Comparison of ENCODE assay signal across 10 mouse cellular contexts in genomic region chr12:45443512-45444190, GRCm38 (mm10).
DNase-seq lines count a peak whose midpoint lies in the region; ATAC-seq and TF ChIP-seq lines count a peak whose summit lies in the region.
"Had no signal": no experiment of that assay in that cellular context is flagged by ENCODE, and none has a peak within 500 bp of the region (broad histone marks: within the 10 kb centered on the region; RNA-seq: fewer than 3 reads in every experiment).

No protein-coding gene starts in this region.

- DNase-seq in liver, postnatal 0 days = no peak
- no peak for DNase-seq in liver, embryonic 11.5 days (ENCODE audit: low spot score)
- DNase-seq in adrenal gland, adult 8-10 months = peak; percentile 12
- DNase-seq in forebrain, embryonic 14.5 days (ENCODE audit: low spot score) = peak; percentile 84
- peak; percentile 55 for DNase-seq in kidney, postnatal 14 days
- DNase-seq in thymus, postnatal 36 days = no peak
- DNase-seq in urinary bladder, postnatal 25 days (ENCODE audit: low spot score) = no peak

- no peaks in the 10 kb centered on the region for H3K36me3 ChIP-seq in liver, postnatal 0 days (replicated peaks; ENCODE audit: insufficient read depth, low read length)
- H3K36me3 ChIP-seq in liver, embryonic 11.5 days (ENCODE audit: control insufficient read depth, insufficient read depth, low read length) = no peaks in the 10 kb centered on the region
- H3K36me3 ChIP-seq in forebrain, embryonic 14.5 days (ENCODE audit: control insufficient read depth, insufficient read depth, low read length) = no peaks in the 10 kb centered on the region
- no peaks in the 10 kb centered on the region for H3K36me3 ChIP-seq in midbrain, embryonic 15.5 days (replicated peaks)
- H3K36me3 ChIP-seq: embryonic facial prominence, embryonic 15.5 days; liver, embryonic 15.5 days had no signal

- H3K4me2 ChIP-seq in liver, postnatal 0 days (ENCODE audit: low read depth, low read length) = no peak overlapping the region
- H3K4me2 ChIP-seq in liver, embryonic 11.5 days = no peak overlapping the region
- H3K4me2 ChIP-seq in forebrain, embryonic 14.5 days (ENCODE audit: low read length) = no peak overlapping the region
- H3K4me2 ChIP-seq in midbrain, embryonic 15.5 days = no peak overlapping the region
- H3K4me2 ChIP-seq: embryonic facial prominence, embryonic 15.5 days; liver, embryonic 15.5 days had no signal

- no peaks in the 10 kb centered on the region for H3K9me3 ChIP-seq in liver, postnatal 0 days (ENCODE audit: low read length)
- H3K9me3 ChIP-seq in liver, embryonic 11.5 days (ENCODE audit: control insufficient read depth, low read length) = no peaks in the 10 kb centered on the region
- H3K9me3 ChIP-seq in forebrain, embryonic 14.5 days (replicated peaks; ENCODE audit: control insufficient read depth, low read length) = no peaks in the 10 kb centered on the region
- no peaks in the 10 kb centered on the region for H3K9me3 ChIP-seq in midbrain, embryonic 15.5 days
- H3K9me3 ChIP-seq: embryonic facial prominence, embryonic 15.5 days; liver, embryonic 15.5 days had no signal

- peak; percentile 62 for TF ChIP-seq CTCF in liver, postnatal 0 days (IDR thresholded peaks at IDR 0.05; ENCODE audit: low read depth)

- peak; percentile 36; the same call in 1 of the 2 replicates for ATAC-seq in liver, postnatal 0 days
- no peak for ATAC-seq in liver, embryonic 11.5 days (replicated peaks; ENCODE audit: low FRiP score)
- peak; percentile 73 for ATAC-seq in forebrain, embryonic 14.5 days
- peak; percentile 87 for ATAC-seq in midbrain, embryonic 15.5 days (replicated peaks)

- H3K4me1 ChIP-seq in liver, postnatal 0 days (ENCODE audit: insufficient read depth) = no peaks in the 10 kb centered on the region
- no peaks in the 10 kb centered on the region for H3K4me1 ChIP-seq in liver, embryonic 11.5 days (replicated peaks; ENCODE audit: control insufficient read depth, insufficient read depth, low read length)
- no peaks in the 10 kb centered on the region for H3K4me1 ChIP-seq in forebrain, embryonic 14.5 days (ENCODE audit: control insufficient read depth, insufficient read depth, low read length)
- H3K4me1 ChIP-seq in midbrain, embryonic 15.5 days = no peaks in the 10 kb centered on the region
- H3K4me1 ChIP-seq: embryonic facial prominence, embryonic 15.5 days; liver, embryonic 15.5 days had no signal

- H3K27ac ChIP-seq in liver, postnatal 0 days (ENCODE audit: low read depth) = no peak overlapping the region
- H3K27ac ChIP-seq in liver, embryonic 11.5 days (ENCODE audit: low read depth, low read length) = no peak overlapping the region
- no peak overlapping the region for H3K27ac ChIP-seq in forebrain, embryonic 14.5 days (ENCODE audit: low read depth, low read length)
- no peak overlapping the region for H3K27ac ChIP-seq in midbrain, embryonic 15.5 days
- H3K27ac ChIP-seq: embryonic facial prominence, embryonic 15.5 days; liver, embryonic 15.5 days had no signal

- 52% methylated on average over 8 of the region's 8 CpGs for WGBS in liver, postnatal 0 days (ENCODE audit: insufficient replicate concordance)
- 57% methylated on average over 8 of the region's 8 CpGs for WGBS in liver, embryonic 11.5 days
- WGBS in forebrain, embryonic 14.5 days = 64% methylated on average over 8 of the region's 8 CpGs
- WGBS in midbrain, embryonic 15.5 days = 57% methylated on average over 8 of the region's 8 CpGs

- no peak for TF ChIP-seq EP300 in liver, postnatal 0 days (IDR thresholded peaks at IDR 0.05; ENCODE audit: low read depth)

- no peak overlapping the region for H3K9ac ChIP-seq in liver, postnatal 0 days (replicated peaks)
- no peak overlapping the region for H3K9ac ChIP-seq in liver, embryonic 11.5 days (ENCODE audit: low read depth, low read length)
- H3K9ac ChIP-seq in forebrain, embryonic 14.5 days (ENCODE audit: low read length) = no peak overlapping the region
- H3K9ac ChIP-seq in midbrain, embryonic 15.5 days = no peak overlapping the region
- H3K9ac ChIP-seq: embryonic facial prominence, embryonic 15.5 days; liver, embryonic 15.5 days had no signal

- H3K4me3 ChIP-seq in liver, postnatal 0 days (ENCODE audit: low read depth, low read length) = no peak overlapping the region
- H3K4me3 ChIP-seq in liver, embryonic 11.5 days (ENCODE audit: low read depth, low read length) = no peak overlapping the region
- no peak overlapping the region for H3K4me3 ChIP-seq in forebrain, embryonic 14.5 days (ENCODE audit: low read depth, low read length)
- H3K4me3 ChIP-seq in midbrain, embryonic 15.5 days = no peak overlapping the region
- H3K4me3 ChIP-seq: embryonic facial prominence, embryonic 15.5 days; liver, embryonic 15.5 days had no signal

- H3K27me3 ChIP-seq in liver, postnatal 0 days (ENCODE audit: insufficient read depth, low read length) = no peaks in the 10 kb centered on the region
- no peaks in the 10 kb centered on the region for H3K27me3 ChIP-seq in liver, embryonic 11.5 days (replicated peaks; ENCODE audit: control insufficient read depth, insufficient read depth, low read length)
- no peaks in the 10 kb centered on the region for H3K27me3 ChIP-seq in forebrain, embryonic 14.5 days (replicated peaks; ENCODE audit: control insufficient read depth, insufficient read depth, low read length)
- H3K27me3 ChIP-seq in midbrain, embryonic 15.5 days (replicated peaks) = no peaks in the 10 kb centered on the region
- H3K27me3 ChIP-seq: embryonic facial prominence, embryonic 15.5 days; liver, embryonic 15.5 days had no signal

Comparison
In these comparisons a context has a peak if more than half of its experiments do, and no peak if none do; other contexts are left out.
1. DNase-seq: peak in adrenal gland, adult 8-10 months (single experiment), forebrain, embryonic 14.5 days (single experiment) and kidney, postnatal 14 days (single experiment); none in liver, postnatal 0 days (single experiment), liver, embryonic 11.5 days (single experiment), thymus, postnatal 36 days (0 of 2) and urinary bladder, postnatal 25 days (single experiment).